Mouse (Mus musculus): Measurements from ENCODE around the gene Foxp1.

DNA sequence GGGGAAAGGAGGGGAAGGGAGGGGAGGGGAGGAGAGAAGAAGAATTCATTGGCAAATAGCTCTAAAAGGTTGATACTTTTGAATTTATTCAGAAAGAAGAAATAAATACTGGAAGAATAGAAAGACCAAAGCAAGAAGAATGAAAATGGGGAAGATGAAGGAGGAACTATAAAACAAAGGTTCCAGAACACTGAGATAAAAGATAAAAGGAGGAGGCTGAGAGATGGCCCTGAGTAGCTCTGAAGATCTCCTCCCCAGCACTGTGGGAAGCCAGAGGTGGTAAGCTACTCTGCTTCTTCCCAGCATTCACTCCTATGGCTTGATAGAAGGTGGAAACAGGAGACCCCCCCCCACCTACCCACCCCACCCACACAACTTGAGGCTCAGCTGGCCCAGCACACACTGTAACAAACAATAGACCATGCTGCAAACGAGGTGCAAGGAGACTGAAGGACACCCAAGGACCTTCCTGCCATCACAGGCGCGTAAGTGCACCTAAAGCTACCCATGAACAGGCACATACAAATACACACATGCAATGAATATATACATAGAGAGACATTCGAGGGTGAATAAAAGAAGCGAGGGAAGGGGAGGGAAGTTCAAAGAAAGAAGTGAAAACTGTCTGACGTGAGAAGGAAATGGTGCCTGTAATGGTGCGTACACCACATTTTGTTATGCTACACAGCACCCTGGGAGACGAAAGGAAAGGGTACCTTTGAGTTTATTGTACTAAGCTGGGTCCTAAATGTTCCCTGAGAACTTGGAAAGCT, 200.2 kb downstream of the Foxp1 start:
- TF ChIP-seq CTCF (IDR thresholded peaks at IDR 0.05; ENCODE audit: low read depth) (no peak), EP300 (IDR thresholded peaks at IDR 0.05; ENCODE audit: low read depth) (no peak)
